Comparison of ENCODE assay signal across 13 mouse cellular contexts in genomic region chr2:168669762-168670161, GRCm38 (mm10).
DNase-seq lines count a peak whose midpoint lies in the region; ATAC-seq and TF ChIP-seq lines count a peak whose summit lies in the region.
"Had no signal": no experiment of that assay in that cellular context is flagged by ENCODE, and none has a peak within 500 bp of the region (broad histone marks: within the 10 kb centered on the region; RNA-seq: fewer than 3 reads in every experiment).

No protein-coding gene starts in this region.

- H3K27me3 ChIP-seq in embryonic facial prominence, embryonic 10.5 days (replicated peaks; ENCODE audit: low read depth, poor library complexity, severe bottlenecking), result peaks cover 7% of the 10 kb centered on the region
- H3K27me3 ChIP-seq: forebrain, embryonic 12.5 days; lung, embryonic 15.5 days had no signal

- WGBS in embryonic facial prominence, embryonic 10.5 days, result 47% methylated on average over 13 of the region's 13 CpGs

- no peaks in the 10 kb centered on the region for H3K9me3 ChIP-seq in ES-E14 (ENCODE audit: control insufficient read depth, insufficient read depth, low read depth, low read length)
- no peaks in the 10 kb centered on the region; the same call in 1 of the 2 replicates for H3K9me3 ChIP-seq in embryonic facial prominence, embryonic 10.5 days
- H3K9me3 ChIP-seq: forebrain, embryonic 12.5 days; heart, embryonic 13.5 days; lung, embryonic 15.5 days had no signal

- intact Hi-C loops in left cerebral cortex, postnatal 14 days (cut with DNase I), result no loop called here

- no peak for DNase-seq in frontal cortex, postnatal 10 days (ENCODE audit: low spot score in 2 of 2)
- DNase-seq in left cerebral cortex, postnatal 14 days (ENCODE audit: low spot score in 2 of 2), result peak; percentile 55 to 78
- no peak for DNase-seq in left cerebral cortex, adult 11 months (ENCODE audit: low spot score)
- DNase-seq in ES-E14 (ENCODE audit: low read depth, low spot score), result no peak
- peak; percentile 44 for DNase-seq in embryonic facial prominence, embryonic 10.5 days (ENCODE audit: low spot score)
- no peak for DNase-seq in ovary, postnatal 10 days (ENCODE audit: low spot score)
- DNase-seq in gastrocnemius, adult 8-10 months (ENCODE audit: low spot score in 2 of 2), result no peak
- DNase-seq: adrenal gland, adult 2 months; thymus, postnatal 14 days had no signal

- peak overlapping the region; percentile 72 for H3K9ac ChIP-seq in ES-E14 (ENCODE audit: insufficient read depth, low read depth, low read length, poor library complexity, severe bottlenecking)
- H3K9ac ChIP-seq: forebrain, embryonic 12.5 days; heart, embryonic 13.5 days; lung, embryonic 15.5 days had no signal

- H3K4me3 ChIP-seq in ES-E14 (ENCODE audit: insufficient read depth in 1 of 2, low read depth in 1 of 2, low read length in 2 of 2, poor library complexity in 1 of 2, severe bottlenecking in 1 of 2), result peak overlapping the region; percentile 53 to 60
- no peak overlapping the region for H3K4me3 ChIP-seq in embryonic facial prominence, embryonic 10.5 days
- H3K4me3 ChIP-seq: forebrain, embryonic 12.5 days; heart, embryonic 13.5 days; lung, embryonic 15.5 days had no signal

- peak overlapping the region; percentile 10; the same call in 1 of the 2 replicates for H3K27ac ChIP-seq in ES-E14 (ENCODE audit: insufficient read depth, low read depth, low read length, poor library complexity, severe bottlenecking)
- peak overlapping the region; percentile 45; the same call in 1 of the 2 replicates for H3K27ac ChIP-seq in embryonic facial prominence, embryonic 10.5 days (replicated peaks)
- H3K27ac ChIP-seq: forebrain, embryonic 12.5 days; heart, embryonic 13.5 days; lung, embryonic 15.5 days had no signal

- peak; percentile 36 for ATAC-seq in frontal cortex, adult (ENCODE audit: low TSS enrichment)

- H3K36me3 ChIP-seq in ES-E14 (ENCODE audit: control insufficient read depth, insufficient read depth, low read length, poor library complexity, severe bottlenecking), result peaks cover 6% of the 10 kb centered on the region; the same call in 1 of the 2 replicates
- peaks cover 24% of the 10 kb centered on the region for H3K36me3 ChIP-seq in embryonic facial prominence, embryonic 10.5 days (replicated peaks)
- H3K36me3 ChIP-seq: lung, embryonic 15.5 days had no signal

- peaks cover 2 to 6% of the 10 kb centered on the region in 2 experiments; a peak in 1 of 4 replicates for H3K4me1 ChIP-seq in ES-E14 (ENCODE audit: control insufficient read depth in 2 of 2, insufficient read depth in 2 of 2, low read length in 2 of 2, poor library complexity in 1 of 2)
- peaks cover 23% of the 10 kb centered on the region for H3K4me1 ChIP-seq in embryonic facial prominence, embryonic 10.5 days
- H3K4me1 ChIP-seq: forebrain, embryonic 12.5 days; heart, embryonic 13.5 days; lung, embryonic 15.5 days had no signal

- in situ Hi-C loops in ES-E14 (cut with MboI; ENCODE audit: low sequenced_read_pairs in 2 of 2, unreplicated experiment in 2 of 2), result no loop called here

TF ChIP-seq in ES-E14, 5 proteins besides CTCF, POLR2A, EP300 and RAD21:
- TF ChIP-seq CHD2 (IDR thresholded peaks at IDR 0.05; ENCODE audit: low read depth, low read length), result no peak
- no peak for TF ChIP-seq MAFK (IDR thresholded peaks at IDR 0.05; ENCODE audit: insufficient read depth, low read depth, low read length)
- TF ChIP-seq ZNF384 (IDR thresholded peaks at IDR 0.05; ENCODE audit: low read depth, low read length), result no peak
- no peak for TF ChIP-seq ZC3H11A (IDR thresholded peaks at IDR 0.05; ENCODE audit: borderline replicate concordance, low read depth, low read length)
- no peak for TF ChIP-seq HCFC1 (IDR thresholded peaks at IDR 0.05; ENCODE audit: borderline replicate concordance, insufficient read depth, low read length)

Comparison
In these comparisons a context has a peak if more than half of its experiments do, and no peak if none do; other contexts are left out.
1. DNase-seq: peak in left cerebral cortex, postnatal 14 days (2 of 2) and embryonic facial prominence, embryonic 10.5 days (single experiment); none in frontal cortex, postnatal 10 days (0 of 2), left cerebral cortex, adult 11 months (single experiment), ES-E14 (single experiment), ovary, postnatal 10 days (single experiment) and gastrocnemius, adult 8-10 months (0 of 2).